Mouse (Mus musculus) lung, postnatal 0 days (tissue): ENCODE measurements at regions not wholly inside any gene's neighbourhood (a gene's known extent, or its start where the extent isn't known, plus 50 kb on each side); places are given as distances from the start of the nearest gene placed in this dataset.

Experiments
- ATAC-seq: fragments of 200-750 bp; cut with Nextera tagmentation; 2 replicates; pipeline ENCODE4 v1.8.0; 2017; ENCODE audit warnings: moderate library complexity
- DNase-seq: peaks from one replicate; pipeline ENCODE4 v3.0.0-alpha.2; 2016; ENCODE audit warnings: low spot score
- H3K27ac ChIP-seq: fragments of 300-500 bp; sonication (generic); 2 replicates; pipeline ENCODE4 v1.5.1; 2014; ENCODE audit warnings: antibody characterized with exemption, mild to moderate bottlenecking, low read length, mixed read lengths
- H3K27me3 ChIP-seq: fragments of 300-500 bp; sonication (generic); replicated peaks from 2 replicates; pipeline ENCODE4 v1.6.1; 2014; ENCODE audit warnings: low read length, mixed read lengths; ENCODE audit not compliant: insufficient read depth
- H3K36me3 ChIP-seq: fragments of 300-500 bp; sonication (generic); 2 replicates; pipeline ENCODE4 v1.6.1; 2014; ENCODE audit warnings: low read length, mixed read lengths; ENCODE audit not compliant: insufficient read depth
- H3K4me1 ChIP-seq: fragments of 300-500 bp; sonication (generic); 2 replicates; pipeline ENCODE4 v1.6.1; 2014; ENCODE audit warnings: antibody characterized with exemption, low read depth, low read length, mixed read lengths; ENCODE audit not compliant: insufficient read depth
- H3K4me2 ChIP-seq: fragments of 300-500 bp; sonication (generic); replicated peaks from 2 replicates; pipeline ENCODE4 v1.6.1; 2014; ENCODE audit warnings: low read depth, mild to moderate bottlenecking, low read length, moderate library complexity, mixed read lengths
- H3K4me3 ChIP-seq: fragments of 300-500 bp; sonication (generic); 2 replicates; pipeline ENCODE4 v1.5.1; 2014; ENCODE audit warnings: low read depth, low read length
- H3K9ac ChIP-seq: fragments of 300-500 bp; sonication (generic); replicated peaks from 2 replicates; pipeline ENCODE4 v1.6.1; 2014; ENCODE audit warnings: low read depth, mild to moderate bottlenecking
- H3K9me3 ChIP-seq: fragments of 300-500 bp; sonication (generic); 2 replicates; pipeline ENCODE4 v1.6.1; 2016; ENCODE audit warnings: low read length, mixed read lengths
- CTCF ChIP-seq: IDR thresholded peaks from 2 replicates; pipeline ENCODE4 v1.5.1; 2016; ENCODE audit warnings: antibody characterized with exemption, mild to moderate bottlenecking
- EP300 ChIP-seq: IDR thresholded peaks from 2 replicates; pipeline ENCODE4 v1.6.1; 2016; ENCODE audit warnings: antibody characterized with exemption, mild to moderate bottlenecking, control low read depth
- WGBS: fragments of 180-500 bp; shearing (Covaris S2); extraction: QIAGEN DNeasy Blood & Tissue Kit; methylation state at CpG from one replicate; pipeline ENCODE4 v1.1.7; 2014; 5-methylcytosine and 5-hydroxymethylcytosine counted together

- no peak for ATAC-seq
- Histone ChIP-seq H3K4me2 (no peak overlapping the region), H3K27me3 (no peaks in the 10 kb centered on the region), H3K9me3 (no peaks in the 10 kb centered on the region), H3K36me3 (no peaks in the 10 kb centered on the region), H3K4me3 (no peak overlapping the region), H3K9ac (no peak overlapping the region), H3K27ac (no peak overlapping the region), H3K4me1 (no peaks in the 10 kb centered on the region; the same call in 1 of the 2 replicates)
- WGBS: 32% methylated on average over 7 of the region's 7 CpGs
- DNase-seq: peak; percentile 16
- TF ChIP-seq EP300 (no peak), CTCF (no peak)
Observed at GRCm38 (mm10) chr1:71723816-71724215, 70.8 kb upstream of the Fn1 start.

- no peaks in the 10 kb centered on the region for H3K27me3 ChIP-seq
Observed at GRCm38 (mm10) chr1:71723039-71723397, 70.0 kb upstream of the Fn1 start.

GRCm38 (mm10) chr1:71722211-71723038 lies 69.4 kb upstream of the Fn1 start:
- DNase-seq (peak; percentile 88), ATAC-seq (peak; percentile 79)
- Histone ChIP-seq H3K27ac (no peak overlapping the region), H3K9ac (no peak overlapping the region), H3K36me3 (no peaks in the 10 kb centered on the region), H3K9me3 (no peaks in the 10 kb centered on the region), H3K4me3 (no peak overlapping the region), H3K4me2 (no peak overlapping the region), H3K27me3 (no peaks in the 10 kb centered on the region), H3K4me1 (no peaks in the 10 kb centered on the region; the same call in 1 of the 2 replicates)
- WGBS: 64% methylated on average over 6 of the region's 6 CpGs
- TF ChIP-seq CTCF (peak; percentile 20; the same call in 1 of the 2 replicates), EP300 (peak; percentile 94)

More at GRCm38 (mm10) chr1:71723039-71723397, 70.0 kb upstream of the Fn1 start:
- H3K4me1 ChIP-seq: no peaks in the 10 kb centered on the region; the same call in 1 of the 2 replicates
- no peak overlapping the region for H3K4me2 ChIP-seq
- WGBS: 32% methylated on average over 2 of the region's 2 CpGs
- ATAC-seq: no peak
- H3K9me3 ChIP-seq: no peaks in the 10 kb centered on the region
- H3K4me3 ChIP-seq: no peak overlapping the region
- H3K36me3 ChIP-seq: no peaks in the 10 kb centered on the region
- no peak for DNase-seq
- TF ChIP-seq CTCF: no peak
- TF ChIP-seq EP300: no peak
- H3K9ac ChIP-seq: no peak overlapping the region
- no peak overlapping the region for H3K27ac ChIP-seq
